Mouse (Mus musculus) lung, postnatal 25 days (tissue): ENCODE results near the gene B3glct.

Experiments
- DNase-seq: peaks from one replicate; pipeline ENCODE4 v3.0.0; 2022; ENCODE audit warnings: low spot score

B3glct gene

DNA sequence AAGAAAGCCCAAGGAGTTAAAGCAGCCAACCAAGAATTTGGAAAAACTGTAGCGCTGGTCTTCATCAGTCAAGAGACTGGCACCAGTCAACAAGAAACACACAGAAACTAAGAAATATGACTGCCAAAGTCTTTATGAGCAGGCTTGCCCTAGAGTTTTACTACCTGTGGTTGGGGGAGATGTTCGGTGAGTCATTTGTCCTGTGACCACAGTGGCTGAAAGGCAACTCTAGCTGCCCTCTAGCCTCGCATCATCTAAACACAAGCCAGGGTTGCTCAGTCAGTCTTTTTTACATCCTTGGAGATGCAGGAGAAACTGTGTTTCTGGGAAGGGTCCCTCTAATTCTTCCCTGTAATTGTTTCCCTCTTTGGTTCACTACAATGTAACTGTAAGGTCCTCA is 834 bp upstream of the B3glct start:
- no peak for DNase-seq

DNA sequence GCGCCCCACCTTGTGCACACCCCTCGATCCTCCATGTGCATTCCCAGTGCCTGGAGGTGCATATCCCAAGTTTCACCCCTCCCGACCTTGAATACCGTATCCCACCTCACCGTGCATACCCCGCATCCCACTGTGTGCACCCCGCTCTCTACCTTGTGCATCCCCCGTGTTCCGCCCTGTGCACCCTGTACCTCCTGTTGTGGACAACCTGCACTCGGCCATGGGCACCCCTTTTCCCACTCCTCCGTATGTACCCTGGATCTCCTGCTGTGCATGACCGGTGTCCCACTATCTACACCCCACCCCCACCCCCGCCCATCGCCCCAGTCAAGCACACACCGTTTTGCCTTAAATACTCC is 939 bp downstream of the B3glct start:
- DNase-seq, result no peak

DNA sequence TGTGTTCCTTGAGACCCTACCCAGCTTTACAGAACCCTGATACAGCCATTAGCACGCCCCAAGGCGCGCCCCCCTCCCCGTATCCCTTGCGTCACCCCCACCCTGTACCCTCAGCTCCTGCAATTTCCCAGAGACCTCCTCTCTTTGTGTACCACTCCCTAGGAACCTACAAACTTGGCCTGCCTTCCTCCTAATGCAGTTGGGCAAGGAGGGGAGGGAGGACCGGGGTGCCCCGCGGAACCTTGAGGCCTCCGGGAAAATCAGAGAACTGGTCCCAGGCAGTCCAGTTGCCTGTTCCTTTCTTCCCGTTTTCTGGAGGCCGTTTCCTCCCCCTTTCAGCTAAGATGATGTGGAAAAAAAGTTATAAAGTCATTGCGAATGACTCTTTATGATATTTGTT is 1.3 kb downstream of the B3glct start:
- no peak for DNase-seq

DNA sequence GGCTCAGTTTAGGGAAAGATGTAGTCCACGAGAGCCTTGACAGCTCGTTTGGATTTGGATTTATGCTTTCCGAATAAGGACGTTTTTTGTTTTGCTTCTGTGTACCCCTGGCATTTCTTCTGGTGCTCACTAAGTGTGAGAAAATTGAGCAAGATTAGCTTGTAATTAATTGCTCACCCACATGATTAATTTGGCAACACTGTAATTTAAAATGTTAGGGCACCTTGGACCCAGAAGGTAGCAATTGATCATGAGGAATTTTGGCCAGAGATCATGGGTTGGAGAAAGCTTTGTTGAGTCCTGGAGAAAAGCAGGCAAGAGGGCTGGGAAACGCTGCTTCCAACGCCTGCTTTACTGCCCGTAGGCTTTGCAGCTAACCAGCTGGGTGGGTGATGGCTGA is 1.9 kb downstream of the B3glct start:
- DNase-seq, result no peak

DNA sequence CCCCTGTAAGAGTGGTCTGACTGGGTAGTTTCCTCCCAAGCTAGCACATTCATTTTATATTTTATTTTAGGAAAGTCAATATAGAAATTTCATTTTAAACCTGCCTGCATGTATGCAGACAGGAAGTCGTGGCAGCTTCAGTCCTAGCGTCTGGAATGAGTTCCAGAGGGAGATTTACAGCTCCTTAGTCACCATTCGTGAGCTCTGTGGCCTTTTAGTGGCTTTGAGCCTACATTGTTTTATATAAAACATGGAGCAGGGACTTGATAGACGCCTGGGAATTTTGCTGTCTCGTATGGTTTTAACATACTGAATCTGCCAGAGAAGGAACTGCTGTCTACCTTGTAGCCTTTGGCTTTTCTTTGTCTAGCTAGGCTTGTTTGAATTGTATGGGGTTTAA is 2.9 kb downstream of the B3glct start:
- no peak for DNase-seq

DNA sequence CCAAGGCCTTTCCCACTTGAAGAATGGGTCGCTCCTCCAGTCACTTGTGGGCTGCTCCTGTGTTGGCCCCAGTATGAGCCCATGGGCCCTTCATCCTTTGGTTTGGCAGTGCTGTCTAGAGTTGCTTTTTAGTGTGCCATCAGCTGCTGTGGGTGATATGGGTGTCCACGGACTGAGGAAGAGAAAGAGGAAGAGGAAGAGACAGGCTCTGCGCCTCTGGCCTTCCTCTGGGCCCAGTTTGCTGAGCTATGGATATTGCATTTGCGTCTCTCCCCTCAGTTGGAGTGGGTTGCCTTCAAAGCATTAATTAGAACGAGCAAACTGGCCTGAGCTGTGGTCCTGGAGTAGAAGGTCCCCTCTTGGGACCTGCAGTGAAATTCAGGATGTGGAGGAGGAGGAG is 11.8 kb downstream of the B3glct start:
- DNase-seq, result no peak

DNA sequence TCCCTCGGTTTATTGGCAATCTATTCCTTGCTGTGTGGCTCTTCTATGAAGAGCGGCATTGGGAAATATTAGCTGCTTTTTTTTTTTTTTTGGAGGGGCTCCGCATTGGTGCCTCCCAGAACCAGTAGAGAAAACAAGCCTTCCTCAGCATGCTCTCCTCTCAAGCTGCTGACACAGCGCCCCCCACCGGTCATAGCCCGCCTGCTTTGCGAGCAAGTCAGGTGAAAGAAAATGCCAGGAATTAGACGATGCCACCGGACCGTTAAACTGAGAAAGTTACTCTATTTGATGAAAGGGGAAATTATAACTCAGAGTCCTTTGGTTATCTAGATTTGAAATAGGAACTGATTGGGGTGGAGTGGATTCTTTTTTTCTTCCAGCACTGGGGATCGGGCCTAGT is 14.5 kb downstream of the B3glct start:
- no peak for DNase-seq

DNA sequence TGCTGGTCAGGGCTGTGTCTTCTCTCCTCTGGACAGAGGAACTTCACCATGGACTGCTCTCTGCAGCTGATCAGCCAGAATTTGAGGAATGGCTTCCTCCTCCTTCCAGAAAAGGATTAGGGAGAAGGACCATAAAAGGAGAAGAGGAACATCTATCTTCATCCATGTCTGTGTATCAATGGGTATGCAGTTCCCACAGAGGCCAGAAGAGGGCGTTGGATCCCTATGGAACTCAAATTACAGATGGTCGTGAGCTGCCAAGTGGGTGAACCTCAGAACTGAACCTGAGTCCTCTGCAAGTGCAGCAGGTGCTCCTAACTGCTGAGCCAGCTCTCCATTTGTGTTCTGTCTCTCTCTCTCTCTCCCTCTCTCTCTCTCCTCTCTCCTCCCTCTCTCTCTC is 15.2 kb downstream of the B3glct start:
- no peak for DNase-seq

DNA sequence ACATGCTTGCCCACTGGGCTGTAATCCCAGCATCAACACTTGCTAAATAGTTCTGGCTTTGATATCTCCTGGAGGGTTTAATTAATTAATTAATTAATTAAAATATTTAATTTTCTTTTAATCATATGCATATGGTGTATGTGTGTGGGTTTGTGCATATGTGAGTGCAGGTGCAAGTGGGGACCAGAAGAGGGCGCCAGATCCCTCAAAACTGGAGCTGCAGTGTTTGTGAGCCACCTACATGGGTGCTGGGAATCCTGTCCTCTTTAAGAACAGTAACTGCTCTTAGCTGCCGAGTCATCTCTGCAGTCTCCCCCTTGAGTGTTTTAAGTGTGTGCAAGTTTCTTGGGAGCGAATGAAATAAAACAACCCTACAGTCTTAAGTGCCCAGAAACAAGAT is 15.9 kb downstream of the B3glct start:
- DNase-seq, result no peak

DNA sequence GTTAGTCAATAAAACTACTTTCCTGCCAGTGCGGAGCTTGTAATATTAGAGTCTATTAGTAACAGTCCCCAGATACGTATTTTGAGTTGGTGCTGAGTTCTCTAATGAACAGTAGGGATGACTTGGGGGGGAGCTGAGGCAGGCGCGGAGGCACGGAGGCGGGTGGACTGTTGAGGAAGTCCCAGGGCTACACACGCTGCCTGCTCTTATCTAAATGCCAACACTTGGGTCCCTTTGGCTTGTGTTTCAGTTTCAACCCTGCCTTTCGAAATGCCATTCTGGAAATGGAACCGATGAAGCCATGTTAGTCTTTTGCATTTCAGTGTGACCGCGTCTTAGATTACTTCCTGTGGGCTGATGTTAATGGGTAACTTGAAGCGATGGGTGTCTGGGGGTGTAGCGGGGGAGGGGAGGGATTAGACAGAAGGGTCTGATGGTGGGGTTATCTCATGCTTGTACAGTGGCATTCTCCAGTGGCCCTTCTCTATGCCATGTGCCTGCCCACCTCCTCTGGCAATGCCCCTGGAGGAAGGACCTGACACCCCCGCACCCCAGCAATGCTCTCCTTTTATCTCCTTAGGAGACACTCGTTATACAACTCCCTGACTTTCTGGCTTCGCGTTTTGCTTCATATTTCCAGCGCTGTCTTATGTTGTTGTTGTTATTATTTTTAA is 17.2 kb downstream of the B3glct start:
- no peak for DNase-seq

DNA sequence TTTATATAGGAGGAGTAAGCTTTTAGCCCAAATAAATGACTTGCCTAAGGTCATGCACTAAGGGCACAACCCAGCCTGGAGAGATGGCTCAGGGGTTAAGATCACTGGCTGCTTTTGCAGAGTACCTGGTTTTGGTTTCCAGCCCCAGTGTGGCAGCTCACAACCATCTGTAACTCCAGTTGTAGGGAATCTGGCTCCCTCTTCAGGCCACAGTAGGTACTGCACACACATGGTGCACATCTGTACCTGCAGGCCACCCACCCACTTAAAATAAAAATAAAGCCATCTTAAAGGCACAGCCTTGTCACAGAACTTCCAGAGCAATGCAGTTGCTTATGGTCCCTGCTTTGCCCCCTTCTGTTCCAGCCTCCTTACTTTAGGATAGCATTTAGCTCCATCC is 24.7 kb downstream of the B3glct start:
- no peak for DNase-seq

DNA sequence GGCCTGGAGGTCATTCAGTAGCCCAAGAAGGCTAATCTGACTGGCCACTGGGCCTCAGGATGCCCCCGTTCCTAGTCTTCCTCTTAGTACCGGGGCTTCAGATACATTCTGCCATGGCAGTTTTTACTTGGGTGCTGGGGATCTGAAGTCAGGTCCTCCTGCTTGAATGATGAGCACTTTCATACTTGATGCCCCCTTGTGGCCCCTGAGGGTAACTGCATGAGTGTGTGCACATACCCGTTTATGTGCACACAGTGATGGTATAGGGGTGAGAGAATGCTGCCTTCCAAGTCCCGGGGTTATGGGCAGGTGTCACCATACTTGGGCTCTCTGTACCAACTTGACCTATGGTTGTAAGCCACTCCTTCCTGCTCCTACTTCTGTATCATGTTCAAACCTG is 33.5 kb downstream of the B3glct start:
- DNase-seq, result no peak

DNA sequence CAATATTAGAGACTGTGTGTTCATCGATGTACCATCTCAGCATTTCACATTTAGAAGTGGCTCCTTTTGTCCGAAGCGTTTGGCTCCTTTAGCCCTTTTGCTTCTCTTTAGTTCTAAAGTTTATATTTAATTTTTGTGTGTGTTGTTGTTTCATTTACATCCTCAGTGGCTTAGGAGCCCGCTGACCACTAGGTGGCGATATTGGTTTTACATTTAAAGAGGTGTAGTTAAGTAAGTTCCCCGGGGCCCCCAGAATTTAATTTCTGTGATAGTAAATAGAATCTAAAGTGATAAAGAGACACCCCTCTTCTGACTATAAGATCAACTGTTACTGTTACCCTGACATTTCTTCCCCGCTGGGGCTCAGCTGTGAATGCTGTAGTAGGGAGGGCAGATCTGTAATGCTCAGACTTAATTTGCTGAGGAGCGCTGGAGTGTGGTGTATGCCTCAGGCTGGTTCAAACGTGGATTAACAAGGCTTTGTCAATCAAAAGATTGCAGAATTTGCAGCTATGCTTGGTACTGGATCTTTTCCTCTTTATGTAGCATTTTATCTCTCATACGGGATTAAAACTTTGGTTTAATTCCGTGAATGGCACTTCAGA is 35.2 kb downstream of the B3glct start:
- no peak for DNase-seq

DNA sequence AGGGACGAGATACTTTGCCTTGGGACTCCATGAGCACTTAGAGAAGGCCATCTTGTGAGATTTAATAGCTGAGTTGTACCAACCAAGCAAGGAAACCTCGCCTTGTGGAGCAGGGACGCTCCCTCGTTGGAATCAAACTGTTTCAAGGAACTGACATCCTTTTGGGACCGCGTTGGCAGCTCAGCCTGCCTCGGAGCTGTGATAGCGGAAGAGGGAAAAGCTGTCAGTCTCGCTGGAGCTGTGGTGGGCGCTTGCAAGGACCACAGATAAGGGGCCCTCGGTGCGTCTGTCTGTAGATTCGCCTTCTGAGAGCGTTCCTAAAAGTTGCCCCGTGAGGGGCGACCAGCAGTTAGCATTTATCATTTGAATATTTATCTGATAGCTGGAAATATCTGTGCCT is 35.8 kb downstream of the B3glct start:
- DNase-seq, result no peak

DNA sequence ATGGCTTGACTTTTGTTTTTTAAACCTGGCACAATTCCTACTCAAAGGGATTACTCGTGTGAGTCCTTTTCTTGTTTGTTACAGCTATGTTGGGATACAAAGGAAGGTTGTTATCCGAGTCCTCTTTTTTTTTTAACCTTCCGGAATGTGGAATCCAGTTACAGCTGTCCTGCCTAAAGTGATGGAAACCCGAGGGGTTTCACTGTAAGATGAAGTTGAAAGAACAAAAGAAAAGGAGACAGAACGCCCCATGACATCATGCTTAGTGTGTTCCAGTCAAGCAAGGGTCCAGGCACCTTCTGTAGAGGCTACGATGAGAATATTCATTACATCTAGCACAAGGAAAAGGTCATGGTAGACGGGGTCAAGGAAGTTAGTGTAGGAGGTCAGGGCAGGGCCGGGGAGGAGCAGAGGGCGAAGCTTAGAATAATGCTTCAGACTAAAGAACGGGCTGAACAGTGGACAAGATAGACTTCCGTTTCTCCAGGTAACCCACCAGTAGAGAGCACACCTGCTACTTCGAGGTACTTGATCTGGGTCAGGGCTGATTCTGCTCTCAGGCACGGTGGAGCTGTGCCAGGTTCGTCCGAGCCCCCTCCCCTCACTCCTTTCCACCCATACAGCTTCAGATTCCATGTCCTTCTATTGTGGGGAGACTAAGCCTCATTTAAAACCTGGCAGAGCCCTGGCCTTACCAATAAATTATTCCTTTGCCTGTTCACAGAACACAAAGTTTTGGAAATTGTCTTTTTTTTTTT is 37.7 kb downstream of the B3glct start:
- DNase-seq, result no peak

DNA sequence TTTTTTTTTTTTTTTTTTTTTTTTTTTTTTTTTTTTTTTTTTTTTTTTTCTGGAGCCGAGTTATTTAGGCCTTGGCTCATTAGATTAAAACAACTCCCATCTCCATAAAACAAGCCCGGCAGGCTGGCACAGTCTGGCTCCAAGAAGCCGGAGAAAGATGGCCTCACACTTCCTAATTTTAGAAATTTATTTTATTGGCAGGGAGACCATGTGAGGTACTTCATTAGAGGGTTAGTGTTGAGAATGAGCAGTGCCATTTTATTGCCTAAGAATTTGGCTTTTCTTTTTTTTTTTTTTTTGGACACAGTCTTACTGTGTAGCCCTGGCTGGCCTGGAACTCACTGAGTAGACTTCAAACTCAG is 38.3 kb downstream of the B3glct start:
- no peak for DNase-seq

DNA sequence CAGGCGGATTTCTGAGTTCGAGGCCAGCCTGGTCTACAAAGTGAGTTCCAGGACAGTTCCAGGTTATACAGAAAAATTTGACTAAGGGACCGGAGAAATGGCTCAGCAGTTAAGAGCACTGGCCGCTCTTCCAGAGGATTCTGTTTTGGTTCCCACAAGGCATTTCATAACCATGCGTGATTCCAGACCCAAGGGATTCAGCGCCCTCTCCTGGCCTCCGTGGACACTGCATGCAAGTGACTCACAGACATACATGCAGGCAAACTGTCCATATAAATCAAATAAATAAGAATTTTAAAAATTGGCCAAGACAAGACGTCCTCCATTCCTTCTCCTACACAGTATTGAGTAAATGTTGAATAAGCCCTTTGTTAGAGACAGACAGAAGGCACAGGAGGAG is 53.7 kb downstream of the B3glct start:
- no peak for DNase-seq

DNA sequence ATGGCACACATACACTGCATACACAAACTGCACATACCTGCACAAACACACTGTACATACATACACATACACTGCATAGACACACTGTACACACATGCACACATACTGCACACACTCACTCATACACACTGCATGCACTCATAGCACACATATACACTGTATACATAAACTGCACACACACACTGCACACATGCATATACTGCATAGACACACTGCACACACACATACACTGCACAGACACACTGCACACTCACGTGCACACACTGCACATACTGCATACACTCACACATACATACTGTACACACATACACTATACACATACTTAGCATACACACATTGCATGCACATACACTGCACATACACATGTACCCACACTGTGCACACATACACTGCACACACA is 59.2 kb downstream of the B3glct start:
- DNase-seq, result no peak

DNA sequence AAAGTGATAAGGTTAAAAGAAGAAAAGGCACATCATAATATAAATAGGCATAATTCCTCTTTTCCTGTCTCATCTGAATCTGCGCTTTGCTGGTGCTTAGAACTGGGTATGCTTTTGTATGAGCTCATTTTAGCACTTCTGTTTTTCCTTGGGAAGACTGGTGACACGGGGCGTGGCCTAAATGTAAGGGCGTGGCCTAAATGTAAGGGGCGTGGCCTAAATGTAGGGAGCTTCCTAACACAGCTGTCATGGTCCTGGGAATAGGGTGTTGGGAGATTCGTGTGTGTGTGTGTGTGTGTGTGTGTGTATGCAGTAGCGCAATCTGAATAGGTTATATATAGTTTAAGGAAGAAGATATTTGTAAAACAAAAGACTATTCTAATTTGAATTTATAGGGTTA is 62.1 kb downstream of the B3glct start:
- no peak for DNase-seq

DNA sequence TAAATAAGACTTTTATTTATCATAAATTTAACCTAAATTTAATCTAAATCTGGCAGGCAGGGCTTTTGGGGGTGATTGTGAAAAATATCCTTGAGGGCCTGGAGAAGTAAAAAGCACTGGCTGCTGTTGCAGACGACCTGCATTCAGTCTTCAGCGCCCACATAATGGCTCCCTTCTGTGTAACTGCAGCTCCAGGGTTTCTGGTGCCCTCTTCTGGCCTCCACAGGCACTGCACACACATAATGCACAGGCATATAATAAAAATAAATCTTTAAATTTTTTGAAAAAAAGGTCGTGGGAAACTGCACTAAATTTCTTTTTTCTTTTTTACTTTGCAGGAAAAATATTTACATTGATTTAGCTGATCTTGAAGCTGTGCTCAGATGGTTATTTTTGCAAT is 62.7 kb downstream of the B3glct start:
- no peak for DNase-seq

DNA sequence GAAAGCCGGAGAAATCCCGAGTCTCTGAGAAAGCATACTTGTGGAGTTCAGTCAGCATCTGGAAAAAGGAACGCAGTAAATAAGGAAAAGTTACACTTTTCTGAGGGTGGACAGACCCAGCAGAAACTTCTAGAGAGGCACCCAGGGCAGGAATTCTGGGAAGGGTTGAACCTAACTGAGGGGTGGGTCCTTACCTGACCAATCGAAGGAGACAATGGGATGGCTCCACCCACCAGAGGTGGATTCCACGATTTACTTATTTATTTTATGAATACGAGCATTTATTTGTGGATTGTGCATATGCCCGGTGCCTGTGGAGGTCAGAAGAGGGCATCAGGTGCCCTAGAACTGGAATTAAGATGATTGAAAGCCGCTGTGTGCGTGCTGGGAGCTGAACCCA is 64.3 kb downstream of the B3glct start:
- DNase-seq, result no peak

DNA sequence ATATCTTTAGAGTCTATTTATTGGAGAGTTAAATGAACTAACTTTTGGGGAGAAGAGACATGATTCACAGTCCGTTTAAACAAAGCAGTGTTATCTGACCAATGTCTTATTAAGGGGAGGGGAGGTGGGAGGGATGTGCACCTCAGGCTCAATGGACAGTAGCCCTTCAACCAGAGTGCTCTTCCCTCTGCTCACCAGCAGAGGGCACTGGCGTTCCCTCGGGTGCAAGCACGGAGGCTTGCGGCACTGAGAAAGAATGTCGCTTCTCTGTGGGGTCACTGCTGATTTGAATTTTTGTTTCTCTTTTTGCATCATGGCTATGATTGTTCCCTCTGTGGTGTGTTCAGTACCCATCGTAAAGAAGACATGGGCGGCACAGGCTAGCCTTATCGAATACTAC is 67.0 kb downstream of the B3glct start:
- DNase-seq, result no peak

DNA sequence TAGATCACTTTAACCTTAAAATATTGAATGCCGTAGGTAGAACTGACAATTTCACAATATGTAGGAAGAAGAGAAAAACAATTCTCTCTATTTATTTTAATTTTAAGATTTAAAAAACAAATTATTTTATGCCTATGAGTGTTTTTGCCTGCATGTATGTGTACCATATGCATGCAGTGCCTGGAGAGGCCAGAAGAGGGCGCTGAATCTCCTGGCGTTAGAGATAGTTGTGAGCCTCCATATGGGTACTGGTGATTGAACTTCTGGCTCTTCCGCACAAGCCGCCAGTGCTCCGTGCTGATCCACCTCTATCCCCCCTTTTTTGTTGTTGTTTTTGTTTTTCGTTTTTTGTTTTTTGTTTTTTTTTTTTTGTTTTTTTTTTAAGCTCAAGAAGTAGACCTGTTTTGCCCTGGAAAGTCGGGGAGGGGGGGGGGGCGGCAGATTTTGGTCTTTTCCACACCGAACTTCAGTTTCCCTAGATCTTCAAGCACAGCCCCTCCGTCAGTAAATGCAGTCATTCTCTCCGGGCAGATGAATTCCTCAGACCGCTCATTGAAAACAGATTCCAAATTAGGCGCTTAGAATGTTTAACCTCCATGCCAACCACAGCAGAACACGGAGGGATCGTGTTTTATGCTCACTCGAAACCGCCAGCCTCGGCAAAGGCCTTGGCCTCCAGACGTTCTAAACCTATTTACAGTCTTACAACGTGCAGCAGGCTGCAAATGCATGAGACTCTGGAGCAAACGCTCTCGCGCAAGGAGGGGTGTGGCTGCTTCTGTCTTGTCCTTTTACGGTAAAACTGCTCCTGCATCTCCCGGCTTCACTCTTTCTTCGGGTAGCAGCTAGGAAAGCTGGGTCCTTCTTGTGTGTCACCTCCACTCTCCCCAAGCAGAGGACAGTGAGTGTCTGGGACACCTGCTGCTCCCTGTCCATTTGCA is 70.9 kb downstream of the B3glct start:
- no peak for DNase-seq
